Mouse (Mus musculus): ENCODE data around the gene Krt26. TPM values are rescaled to one million over a fixed set of nuclear protein-coding genes. Genes with fewer than 3 reads are reported as not detected.
A peak's percentile ranks its signal among the peaks of the same experiment; 100 is the strongest.

The Krt26 gene
- total RNA-seq (2021), result not detected
- long read RNA-seq, experiment 1, result 0 reads
- long read RNA-seq, experiment 2, result 0 reads

DNA sequence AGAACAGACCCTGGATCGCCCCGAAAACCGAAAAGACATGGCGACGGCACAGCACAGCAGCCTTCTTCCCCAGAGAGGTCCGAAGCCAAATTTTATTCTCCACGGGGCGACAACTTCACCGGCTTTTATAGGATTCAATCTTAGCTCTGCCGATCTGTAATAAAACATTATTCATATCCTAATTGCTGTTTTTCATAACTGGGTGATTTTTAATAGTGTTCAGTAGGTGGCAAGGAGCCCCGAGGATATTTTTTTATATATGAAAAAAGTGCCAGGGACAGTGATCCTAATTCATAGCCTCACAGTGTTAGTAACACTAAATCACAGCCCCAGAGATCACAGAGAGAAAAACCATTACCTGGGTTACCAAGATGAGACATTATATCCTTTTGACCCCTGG, at the start of gene Krt26:
Gene Krt26 (minus strand): TSS at position 101 of the 400 bp plus-strand sequence.
- no peak for TF ChIP-seq CTCF (IDR thresholded peaks at IDR 0.05)
- intact Hi-C loops (cut with DNase I), result no loop called here
- H3K27ac ChIP-seq, result no peak within 1 kb of the TSS
- no peak for DNase-seq (ENCODE audit: extremely low spot score in 1 of 2, low spot score in 2 of 2)
- no peak within 1 kb of the TSS for H3K4me3 ChIP-seq

- Histone ChIP-seq H3K27ac (peak overlapping the region; percentile 95), H3K4me3 (peak overlapping the region; percentile 71)
- no peak for TF ChIP-seq CTCF (IDR thresholded peaks at IDR 0.05)
- intact Hi-C loops (cut with DNase I), result no loop called here
- peak; percentile 89 to 91 for DNase-seq (ENCODE audit: extremely low spot score in 1 of 2, low spot score in 2 of 2)
These were observed 48.3 kb upstream of the Krt26 start for GRCm38 (mm10) chr11:99385813-99386721.

DNA sequence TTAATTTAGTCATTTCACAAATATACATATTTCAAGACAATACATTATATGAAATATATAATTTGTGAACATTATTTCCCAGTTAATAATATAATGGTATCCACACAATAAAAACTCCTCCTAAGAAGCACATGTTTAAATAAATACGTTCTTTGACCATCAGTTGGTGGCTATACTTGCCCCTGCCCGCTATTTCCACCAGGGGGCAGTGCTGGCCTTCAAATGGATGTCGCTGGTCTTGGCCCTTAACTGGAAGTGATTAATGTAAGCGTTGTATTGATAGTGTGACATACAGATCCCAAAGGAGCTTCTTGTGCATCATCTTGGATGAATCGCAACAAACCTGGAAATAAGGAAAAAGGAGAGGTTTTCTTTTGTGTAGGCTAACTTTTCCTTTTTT, 41.8 kb upstream of the Krt26 start:
- Histone ChIP-seq H3K27ac (no peak overlapping the region), H3K4me3 (no peak overlapping the region)
- intact Hi-C loops (cut with DNase I), result loop anchor here (1.0 to 5.0 kb wide), 4 partner anchors 84 to 919 kb away; no protein-coding TSS in a partner anchor
- peak; percentile 71 to 80 for DNase-seq (ENCODE audit: extremely low spot score in 1 of 2, low spot score in 2 of 2)
- TF ChIP-seq CTCF (IDR thresholded peaks at IDR 0.05), result peak; percentile 98

- Histone ChIP-seq H3K4me3 (no peak within 1 kb of the TSS), H3K27ac (no peak within 1 kb of the TSS)
- TF ChIP-seq CTCF (IDR thresholded peaks at IDR 0.05), result no peak
- intact Hi-C loops (cut with DNase I), result loop anchor here (5.0 kb wide), 2 partner anchors 792 to 907 kb away; no protein-coding TSS in a partner anchor
- DNase-seq (ENCODE audit: extremely low spot score in 1 of 2, low spot score in 2 of 2), result no peak
These were observed 37.0 kb upstream of the Krt26 start, which contains the start of gene Krt28 for GRCm38 (mm10) chr11:99374803-99375202. Krt28 (minus strand) TSS chr11:99374903.

DNA sequence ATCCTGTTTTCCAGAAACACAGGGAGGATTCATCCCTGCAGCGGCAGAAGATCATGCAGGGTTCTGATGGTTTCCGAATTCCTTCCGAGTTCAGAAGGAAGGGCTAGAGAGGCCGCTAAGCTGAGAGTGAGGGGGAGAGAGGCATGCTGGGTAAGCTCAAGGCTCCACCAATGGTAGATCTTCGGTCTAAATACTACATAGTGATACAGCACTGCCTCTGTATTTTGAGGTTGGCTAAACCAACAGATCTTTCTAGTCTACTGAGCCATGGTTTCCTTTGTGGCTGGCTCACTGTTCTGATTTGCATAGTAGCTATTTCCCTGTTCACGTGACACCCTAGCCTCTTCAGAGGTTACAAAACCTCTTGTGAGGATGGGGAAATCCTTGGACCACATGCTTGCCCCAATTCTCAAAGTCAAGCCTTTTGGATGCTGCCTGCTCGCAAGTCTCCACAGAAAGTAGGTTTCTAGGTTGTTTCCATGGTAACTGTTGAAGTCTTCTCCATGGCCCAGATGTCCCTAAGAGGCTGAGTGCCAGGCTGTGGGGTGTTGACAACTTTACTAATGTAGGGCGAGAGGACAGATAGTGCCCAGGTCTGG, 32.2 kb upstream of the Krt26 start:
- Histone ChIP-seq H3K27ac (peak overlapping the region; percentile 16; the same call in 1 of the 2 replicates), H3K4me3 (no peak overlapping the region)
- DNase-seq (ENCODE audit: extremely low spot score in 1 of 2, low spot score in 2 of 2), result peak; percentile 28 to 52
- intact Hi-C loops (cut with DNase I), result no loop called here
- no peak for TF ChIP-seq CTCF (IDR thresholded peaks at IDR 0.05)

GRCm38 (mm10) chr11:99369229-99369628, 31.5 kb upstream of the Krt26 start:
- peak; percentile 61 for TF ChIP-seq CTCF (IDR thresholded peaks at IDR 0.05)
- intact Hi-C loops (cut with DNase I), result no loop called here

GRCm38 (mm10) chr11:99366791-99367190, 29.0 kb upstream of the Krt26 start:
- no peak; the same call in 1 of the 2 replicates for TF ChIP-seq CTCF (IDR thresholded peaks at IDR 0.05)
- DNase-seq (ENCODE audit: extremely low spot score in 1 of 2, low spot score in 2 of 2), result no peak
- intact Hi-C loops (cut with DNase I), result no loop called here
- Histone ChIP-seq H3K27ac (no peak overlapping the region), H3K4me3 (no peak overlapping the region)

More at GRCm38 (mm10) chr11:99369229-99369628, 31.5 kb upstream of the Krt26 start:
- Histone ChIP-seq H3K27ac (peak overlapping the region; percentile 16; the same call in 1 of the 2 replicates), H3K4me3 (no peak overlapping the region)
- no peak for DNase-seq (ENCODE audit: extremely low spot score in 1 of 2, low spot score in 2 of 2)

DNA sequence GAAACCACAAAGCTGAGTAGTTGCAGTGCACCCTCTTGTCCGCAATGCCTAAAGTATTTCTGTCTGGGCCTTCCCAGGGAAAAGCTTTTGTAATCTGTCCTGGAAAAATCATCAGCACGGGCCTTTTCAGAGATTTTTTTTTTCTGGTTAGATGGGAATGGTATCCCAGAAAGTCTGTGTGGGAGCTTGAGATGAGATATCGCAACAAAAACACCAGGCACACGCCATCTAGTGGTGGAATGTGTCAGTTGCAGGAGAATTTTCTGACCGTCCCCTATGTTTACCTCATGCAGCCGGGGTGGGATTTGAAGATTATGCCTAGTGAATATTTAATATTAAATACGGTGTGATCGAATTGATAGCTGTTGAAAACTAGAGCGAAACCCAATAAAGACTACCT, 26.6 kb upstream of the Krt26 start:
- intact Hi-C loops (cut with DNase I), result loop anchor here (2.0 to 5.0 kb wide), 2 partner anchors 54 to 177 kb away; no protein-coding TSS in a partner anchor
- TF ChIP-seq CTCF (IDR thresholded peaks at IDR 0.05), result peak; percentile 83
- Histone ChIP-seq H3K4me3 (peak overlapping the region; percentile 24; the same call in 1 of the 2 replicates), H3K27ac (no peak overlapping the region)
- peak; percentile 32 to 36 for DNase-seq (ENCODE audit: extremely low spot score in 1 of 2, low spot score in 2 of 2)

DNA sequence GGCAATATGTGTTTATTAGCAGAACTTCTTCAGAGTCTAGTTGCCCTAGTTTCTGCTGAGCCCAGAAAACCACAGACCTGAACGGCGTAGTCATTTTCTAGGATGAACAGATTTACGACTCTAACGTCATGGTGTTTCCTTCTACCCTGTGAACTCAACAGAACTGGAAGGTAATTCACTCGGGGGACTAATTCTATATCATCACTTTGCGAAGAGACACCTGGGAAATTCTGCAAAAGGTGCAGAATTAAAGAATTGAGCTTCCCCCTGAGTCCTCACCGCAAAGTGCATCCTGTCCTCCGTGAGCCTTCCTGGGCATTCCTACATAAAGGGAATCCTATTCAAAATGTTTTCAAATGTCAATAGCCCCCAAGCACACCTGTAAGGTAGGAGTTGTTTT, 23.7 kb upstream of the Krt26 start:
- intact Hi-C loops (cut with DNase I), result loop anchor here (5.0 kb wide), 1 partner anchor 174 kb away; no protein-coding TSS in a partner anchor
- no peak overlapping the region for H3K4me3 ChIP-seq
- H3K27ac ChIP-seq, result no peak overlapping the region
- DNase-seq (ENCODE audit: extremely low spot score in 1 of 2, low spot score in 2 of 2), result no peak
- no peak for TF ChIP-seq CTCF (IDR thresholded peaks at IDR 0.05)

DNA sequence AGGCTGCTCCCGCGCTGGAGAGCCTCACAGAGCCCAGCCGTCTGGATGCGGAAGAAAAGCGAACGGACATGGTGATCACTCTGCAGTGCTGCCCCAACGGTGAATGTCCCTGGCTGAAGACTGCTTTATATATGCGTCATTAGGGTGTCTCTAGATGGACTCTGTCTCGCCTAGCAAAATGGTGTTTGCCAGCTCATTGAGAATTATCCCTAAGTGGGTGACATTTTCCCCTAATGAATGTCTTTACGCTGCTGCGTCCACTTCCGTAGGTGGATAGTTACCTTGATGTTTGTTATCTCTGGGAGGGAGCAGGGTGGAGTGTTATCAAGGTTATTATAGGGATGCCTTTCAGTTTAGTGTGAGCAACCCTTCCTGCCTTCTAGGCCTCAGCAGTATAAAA, 13.2 kb upstream of the Krt26 start, which contains the start of gene Krt27:
Gene Krt27 (minus strand): TSS at position 101 of the 400 bp plus-strand sequence.
- no peak within 1 kb of the TSS for H3K4me3 ChIP-seq
- H3K27ac ChIP-seq, result no peak within 1 kb of the TSS
- DNase-seq (ENCODE audit: extremely low spot score in 1 of 2, low spot score in 2 of 2), result no peak
- intact Hi-C loops (cut with DNase I), result no loop called here
- no peak for TF ChIP-seq CTCF (IDR thresholded peaks at IDR 0.05)

GRCm38 (mm10) chr11:99339299-99339847, 1.6 kb upstream of the Krt26 start:
- Histone ChIP-seq H3K27ac (no peak overlapping the region), H3K4me3 (no peak overlapping the region)
- no peak for TF ChIP-seq CTCF (IDR thresholded peaks at IDR 0.05)
- intact Hi-C loops (cut with DNase I), result no loop called here
- DNase-seq (ENCODE audit: extremely low spot score in 1 of 2, low spot score in 2 of 2), result no peak

Data from left cerebral cortex, adult 2 months (tissue).